Mouse (Mus musculus) cerebellum, postnatal 25 days (tissue): ENCODE data around the gene Aurkc.
"Not testable (repeated sequence)": the region's sequence is repeated elsewhere in the genome, so short reads cannot be mapped to it uniquely, and the experiment has no call there.

Experiments
- DNase-seq, 2 experiments: peaks; one replicate each; pipeline ENCODE4 v3.0.0; 2021; ENCODE audit warnings: mixed read lengths in 2 of 2

Gene Aurkc

DNA sequence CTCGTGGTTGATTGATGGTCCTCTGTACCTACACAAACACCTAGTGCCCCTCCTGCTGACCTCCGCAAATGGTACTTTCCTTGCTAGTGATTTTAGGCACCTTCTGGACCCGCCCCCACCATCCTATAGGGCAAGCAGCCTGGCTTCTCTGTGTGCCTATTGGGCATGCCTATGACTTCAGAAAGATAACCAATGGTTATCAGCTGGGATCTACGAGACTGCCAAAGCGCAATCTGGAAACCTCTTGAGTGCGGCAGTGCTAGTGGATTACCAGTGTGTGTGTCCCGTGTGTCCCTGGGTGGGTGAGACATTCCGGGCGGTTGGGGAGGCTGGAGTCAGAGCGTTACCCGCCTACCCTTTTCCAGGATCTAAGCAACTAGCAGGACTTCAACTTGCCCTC, at the start of gene Aurkc:
Gene Aurkc (plus strand): TSS at position 50 of the 400 bp plus-strand sequence.
- DNase-seq, result not testable (repeated sequence)

DNA sequence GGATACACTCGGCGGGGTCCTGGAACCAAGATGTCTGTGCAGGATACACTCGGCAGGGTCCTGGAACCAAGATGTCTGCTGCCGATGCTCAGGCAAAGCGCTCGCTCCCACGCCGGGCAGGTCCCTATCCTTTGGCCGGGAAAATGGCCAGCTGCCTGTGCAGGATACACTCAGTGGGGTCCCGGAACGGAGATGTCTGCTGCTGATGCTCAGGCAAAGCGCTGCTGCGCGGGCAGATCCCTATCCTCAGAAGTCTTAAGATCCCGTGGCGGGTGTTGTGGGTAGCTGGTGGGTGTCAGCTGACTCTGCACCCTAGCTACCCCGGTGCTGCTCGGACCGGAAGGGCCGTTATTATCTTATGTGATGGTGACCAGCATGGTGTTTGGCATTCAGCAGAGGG, 47.0 kb upstream of the Aurkc start:
- DNase-seq, result peak; percentile 65 to 73

DNA sequence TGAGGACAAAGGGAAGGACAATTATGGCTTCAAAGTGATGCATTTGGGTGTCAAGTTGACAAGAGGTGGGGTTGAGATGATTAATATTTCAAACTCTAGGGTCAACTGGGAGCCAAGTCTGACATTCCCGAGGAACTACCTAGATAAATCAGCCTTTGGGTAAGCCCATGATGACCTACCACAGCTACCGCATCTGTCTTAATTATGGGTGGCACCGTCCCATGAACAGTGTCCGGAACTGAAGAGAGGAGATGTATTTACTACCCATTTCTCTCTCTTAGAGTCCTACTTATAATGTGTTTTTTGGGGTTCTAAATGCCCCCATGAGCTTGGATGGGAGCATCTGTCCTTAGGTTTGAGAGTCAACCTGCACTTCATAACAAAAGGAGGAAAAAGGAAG, 38.5 kb upstream of the Aurkc start:
- DNase-seq, result no peak

DNA sequence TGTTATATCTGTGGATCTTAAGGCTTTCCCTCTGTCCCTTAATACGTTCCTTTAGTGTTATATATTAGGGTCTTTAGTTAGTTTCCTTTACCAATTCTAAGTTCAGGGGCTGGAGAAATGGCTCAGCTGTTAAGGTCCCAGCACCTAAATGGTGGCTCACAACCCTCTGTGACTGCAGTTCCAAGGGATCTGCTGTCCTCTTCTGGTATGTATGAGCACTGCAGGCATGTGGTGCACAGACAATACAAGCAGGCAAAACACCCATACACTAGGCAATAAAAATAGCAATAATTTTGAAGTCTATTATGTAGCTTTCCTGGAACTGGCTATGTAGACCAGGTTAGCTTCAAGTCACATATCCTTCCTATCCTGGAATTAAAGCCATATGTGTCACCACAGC, 36.5 kb upstream of the Aurkc start:
- no peak for DNase-seq

DNA sequence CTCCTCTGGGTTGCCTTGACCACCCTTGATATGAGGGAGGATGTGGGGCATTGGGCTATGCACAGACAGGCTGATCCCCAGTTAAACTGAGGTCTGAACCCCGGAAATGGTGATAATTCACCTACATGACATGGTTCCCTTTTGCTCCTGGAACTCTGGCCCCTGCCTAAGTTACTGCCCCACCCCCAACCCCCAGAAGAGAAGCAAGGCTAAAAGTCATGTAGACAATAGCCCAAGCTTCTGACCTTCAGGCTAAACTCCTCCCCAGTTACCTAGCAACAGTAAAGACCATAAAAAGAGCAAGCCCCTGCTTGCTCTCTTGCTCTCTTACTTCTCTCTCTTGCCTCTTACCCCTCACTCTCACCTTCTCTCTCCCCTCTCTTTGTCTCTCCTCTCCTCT, 21.5 kb upstream of the Aurkc start:
- no peak for DNase-seq

DNA sequence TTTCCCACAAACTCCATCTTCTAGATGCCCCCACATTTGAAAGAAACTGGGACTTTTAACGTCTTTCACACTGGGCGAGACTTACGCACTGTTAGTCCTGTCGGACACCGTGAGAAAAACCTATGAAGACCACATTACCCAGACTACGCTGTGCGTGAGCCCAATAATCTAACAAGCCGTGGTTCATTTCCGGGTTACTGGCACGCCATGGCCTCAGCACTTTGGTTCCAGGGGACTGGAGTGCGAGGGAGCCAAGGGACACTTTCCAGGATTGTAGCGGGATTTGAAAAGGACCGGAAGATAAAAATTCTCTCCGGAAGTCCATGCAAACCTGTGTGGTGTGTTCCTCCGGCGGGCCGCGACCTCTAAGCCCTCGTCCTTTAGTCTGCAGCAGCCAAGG, 18.2 kb upstream of the Aurkc start:
- DNase-seq, result no peak

DNA sequence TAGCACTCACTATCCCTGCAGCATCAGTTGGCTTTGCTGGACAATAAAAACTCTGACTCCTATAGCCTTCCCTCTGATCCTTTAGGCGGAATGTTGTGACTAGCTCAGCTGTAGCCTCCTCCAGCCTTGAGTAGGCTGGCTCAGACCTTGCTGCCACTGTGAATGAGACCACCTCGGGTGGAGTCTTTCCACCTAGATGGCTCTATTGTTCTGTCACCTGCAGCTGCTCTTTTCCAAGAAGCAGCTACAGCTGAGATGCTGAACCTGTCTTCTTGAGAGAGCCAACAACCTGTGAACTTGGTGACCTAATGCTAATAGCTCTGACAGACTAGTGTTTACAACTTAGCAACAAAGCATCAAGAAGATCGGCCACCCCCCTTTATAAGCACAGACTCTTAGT, 3.8 kb downstream of the Aurkc start:
- DNase-seq, result not testable (repeated sequence)

DNA sequence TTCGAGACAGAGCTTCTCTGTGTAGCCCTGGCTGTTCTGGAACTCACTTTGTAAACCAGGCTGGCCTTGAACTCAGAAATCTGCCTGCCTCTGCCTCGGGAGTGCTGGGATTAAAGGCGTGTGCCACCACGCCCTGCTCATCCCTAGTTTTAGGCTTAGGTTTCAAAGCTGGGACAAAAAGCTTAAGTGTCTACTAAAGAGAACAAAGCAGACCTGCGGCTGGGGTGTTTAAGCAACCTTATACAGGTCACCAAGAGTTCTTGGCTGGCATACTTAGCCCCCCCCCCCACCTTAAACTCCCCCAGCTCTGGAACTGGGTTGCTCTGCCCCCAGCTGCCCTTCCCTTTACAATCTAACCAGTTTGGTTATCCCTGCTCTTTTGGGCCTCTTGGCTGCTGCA, 10.3 kb downstream of the Aurkc start:
- not testable (repeated sequence) for DNase-seq

DNA sequence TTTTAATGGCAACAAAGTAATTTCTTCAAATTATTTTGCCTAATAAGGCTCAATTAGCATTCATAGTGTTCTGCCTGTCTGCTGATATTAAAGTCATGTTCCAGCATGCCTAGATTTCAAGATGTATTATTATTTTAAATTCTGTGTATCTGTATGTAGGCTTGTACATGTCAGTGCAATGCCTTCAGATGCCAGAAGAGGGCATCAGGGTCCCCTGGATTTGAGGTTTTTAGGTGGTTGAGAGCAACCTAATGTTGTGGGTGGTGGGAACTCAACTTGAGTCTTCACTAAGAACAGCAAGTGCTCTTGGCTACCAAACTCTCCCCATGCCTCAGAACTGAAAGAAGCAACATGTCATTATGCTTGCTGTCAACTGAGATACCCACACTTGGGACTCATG, 32.3 kb downstream of the Aurkc start:
- no peak for DNase-seq

DNA sequence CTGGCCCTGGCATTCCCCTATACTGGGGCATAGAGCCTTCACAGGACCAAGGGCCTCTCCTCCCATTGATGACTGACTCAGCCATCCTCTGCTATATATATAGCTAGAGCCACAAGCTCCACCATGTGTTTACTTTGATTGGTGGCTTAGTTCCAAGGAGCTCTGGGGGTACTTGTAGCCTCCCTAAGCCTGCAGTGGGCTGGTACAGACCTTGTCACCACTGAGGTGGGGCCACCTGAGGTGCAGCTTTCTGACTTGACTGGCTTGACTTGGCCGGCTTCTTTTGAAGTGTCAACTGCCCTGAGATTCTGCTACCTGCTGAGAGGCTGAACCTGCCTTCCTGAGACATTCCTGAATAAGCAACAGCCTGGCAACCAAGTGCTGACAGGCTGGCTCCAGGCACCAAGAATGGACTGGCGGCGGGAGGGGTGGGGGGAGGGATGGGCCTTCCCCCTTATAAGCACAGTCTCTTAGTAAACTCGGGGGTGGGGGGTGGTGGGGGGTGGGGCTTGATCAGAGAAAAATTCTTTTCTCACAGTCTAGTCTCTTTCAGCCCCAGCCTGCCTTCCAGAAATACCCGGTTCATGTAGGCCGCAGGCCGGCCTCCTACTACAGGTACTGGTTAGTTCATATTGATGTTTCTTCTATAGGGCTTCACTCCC, 54.7 kb downstream of the Aurkc start:
- DNase-seq, result not testable (repeated sequence)
